In the genomic region with DNA sequence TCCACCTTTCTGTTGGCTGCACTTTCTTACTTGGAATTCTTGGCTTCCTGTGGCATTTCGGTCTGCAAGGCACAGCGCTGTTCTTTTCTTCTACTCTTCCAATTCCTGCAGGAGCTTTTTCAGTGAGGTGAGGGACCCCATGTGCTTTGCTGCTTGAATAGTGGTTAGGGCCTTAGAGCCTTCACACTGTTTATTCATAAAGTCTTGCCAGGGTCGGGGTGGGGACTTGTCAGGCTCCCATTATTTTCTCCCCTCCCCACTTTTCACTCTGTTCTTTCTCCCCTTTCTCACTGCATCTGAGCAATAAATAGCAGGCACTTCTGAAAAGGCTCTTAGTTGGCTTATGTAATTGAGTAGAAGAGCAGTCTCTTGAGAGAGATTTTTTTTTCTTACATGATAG, we compare ENCODE assay signal across 12 mouse cellular contexts.
A peak's percentile ranks its signal among the peaks of the same experiment; 100 is the strongest.
DNase-seq lines count a peak whose midpoint lies in the region; ATAC-seq and TF ChIP-seq lines count a peak whose summit lies in the region.
"Had no signal": no experiment of that assay in that cellular context is flagged by ENCODE, and none has a peak within 500 bp of the region (broad histone marks: within the 10 kb centered on the region; RNA-seq: fewer than 3 reads in every experiment).

No protein-coding gene starts in this region.

- peak overlapping the region; percentile 50 for H3K4me2 ChIP-seq in heart, embryonic 11.5 days
- H3K4me2 ChIP-seq in forebrain, embryonic 12.5 days: no peak overlapping the region
- H3K4me2 ChIP-seq: embryonic facial prominence, embryonic 15.5 days; midbrain, embryonic 11.5 days had no signal

- in situ Hi-C loops in ES-E14 (cut with MboI; ENCODE audit: low sequenced_read_pairs in 2 of 2, unreplicated experiment in 2 of 2): no loop called here

- H3K36me3 ChIP-seq in heart, embryonic 11.5 days (ENCODE audit: control insufficient read depth, insufficient read depth, low read length): no peaks in the 10 kb centered on the region
- H3K36me3 ChIP-seq in ES-E14 (ENCODE audit: control insufficient read depth, insufficient read depth, low read length, poor library complexity, severe bottlenecking): peaks cover 3% of the 10 kb centered on the region; the same call in 1 of the 2 replicates
- no peaks in the 10 kb centered on the region for H3K36me3 ChIP-seq in forebrain, embryonic 12.5 days (replicated peaks)
- H3K36me3 ChIP-seq: embryonic facial prominence, embryonic 15.5 days had no signal

- DNase-seq in heart, postnatal 36 days: no peak
- no peak for DNase-seq in left cerebral cortex, adult 2 months (ENCODE audit: extremely low spot score in 1 of 2, low spot score in 2 of 2)
- no peak for DNase-seq in left cerebral cortex, adult 8-10 months (ENCODE audit: low spot score in 2 of 2)
- DNase-seq in ES-E14 (ENCODE audit: low read depth, low spot score): no peak
- no peak for DNase-seq in c-Kit-positive CD71-positive TER-119-positive erythroid progenitor cells, embryonic 14.5 days (ENCODE audit: low spot score)
- no peak for DNase-seq in embryo, embryonic 10.5 days (ENCODE audit: low spot score)
- DNase-seq: B cell, adult 2 months had no signal

- TF ChIP-seq CTCF in left cerebral cortex, adult 2 months (IDR thresholded peaks at IDR 0.05): no peak

- H3K27ac ChIP-seq in heart, embryonic 11.5 days (ENCODE audit: low read depth, low read length): peak overlapping the region; percentile 82
- peak overlapping the region; percentile 80 for H3K27ac ChIP-seq in left cerebral cortex, adult 2 months
- H3K27ac ChIP-seq in ES-E14 (ENCODE audit: insufficient read depth, low read depth, low read length, poor library complexity, severe bottlenecking): 0 out of 2 replicates have a peak overlapping the region, but pooled peaks have one; percentile 31
- H3K27ac ChIP-seq in forebrain, embryonic 12.5 days: peak overlapping the region; percentile 42
- H3K27ac ChIP-seq: embryonic facial prominence, embryonic 15.5 days had no signal

- H3K4me3 ChIP-seq in heart, embryonic 11.5 days (ENCODE audit: low read depth, low read length): no peak overlapping the region
- H3K4me3 ChIP-seq in left cerebral cortex, adult 2 months: no peak overlapping the region
- no peak overlapping the region for H3K4me3 ChIP-seq in ES-E14 (ENCODE audit: insufficient read depth in 1 of 2, low read depth in 1 of 2, low read length in 2 of 2, poor library complexity in 1 of 2, severe bottlenecking in 1 of 2)
- no peak overlapping the region for H3K4me3 ChIP-seq in forebrain, embryonic 12.5 days (replicated peaks)
- H3K4me3 ChIP-seq: embryonic facial prominence, embryonic 15.5 days had no signal

- H3K9ac ChIP-seq in heart, embryonic 11.5 days (ENCODE audit: low read depth, low read length): no peak overlapping the region
- H3K9ac ChIP-seq in ES-E14 (ENCODE audit: insufficient read depth, low read depth, low read length, poor library complexity, severe bottlenecking): no peak overlapping the region; the same call in 1 of the 2 replicates
- H3K9ac ChIP-seq in forebrain, embryonic 12.5 days: no peak overlapping the region
- H3K9ac ChIP-seq: embryonic facial prominence, embryonic 15.5 days had no signal

- no peaks in the 10 kb centered on the region for H3K27me3 ChIP-seq in heart, embryonic 11.5 days (ENCODE audit: control insufficient read depth, insufficient read depth, low read length)
- no peaks in the 10 kb centered on the region for H3K27me3 ChIP-seq in forebrain, embryonic 12.5 days
- H3K27me3 ChIP-seq: embryonic facial prominence, embryonic 15.5 days had no signal

- ATAC-seq in heart, embryonic 11.5 days (replicated peaks; ENCODE audit: insufficient number of reproducible peaks, low FRiP score, low TSS enrichment): no peak
- ATAC-seq in forebrain, embryonic 12.5 days (ENCODE audit: low FRiP score): peak; percentile 45; the same call in 1 of the 2 replicates

- intact Hi-C loops in heart, postnatal 36 days (cut with DNase I): no loop called here
- intact Hi-C loops in left cerebral cortex, adult 2 months (cut with DNase I): loop anchor here (5.0 kb wide), 3 partner anchors 76 to 199 kb away; no protein-coding TSS in a partner anchor

- H3K9me3 ChIP-seq in heart, embryonic 11.5 days (replicated peaks; ENCODE audit: control insufficient read depth, low read length): no peaks in the 10 kb centered on the region
- H3K9me3 ChIP-seq in ES-E14 (ENCODE audit: control insufficient read depth, insufficient read depth, low read depth, low read length): no peaks in the 10 kb centered on the region
- H3K9me3 ChIP-seq in forebrain, embryonic 12.5 days: no peaks in the 10 kb centered on the region
- H3K9me3 ChIP-seq: embryonic facial prominence, embryonic 15.5 days; G1E had no signal

- peaks cover 41% of the 10 kb centered on the region for H3K4me1 ChIP-seq in heart, embryonic 11.5 days (ENCODE audit: control insufficient read depth, insufficient read depth, low read length)
- H3K4me1 ChIP-seq in ES-E14 (ENCODE audit: control insufficient read depth in 2 of 2, insufficient read depth in 2 of 2, low read length in 2 of 2, poor library complexity in 1 of 2): peaks cover 0 to 6% of the 10 kb centered on the region in 2 experiments; a peak in 3 of 4 replicates
- peaks cover 27% of the 10 kb centered on the region for H3K4me1 ChIP-seq in forebrain, embryonic 12.5 days

- WGBS in heart, embryonic 11.5 days (ENCODE audit: insufficient replicate concordance): 72% methylated on average over 3 of the region's 3 CpGs
- WGBS in forebrain, embryonic 12.5 days: 20% methylated on average over 3 of the region's 3 CpGs

TF ChIP-seq in ES-E14, 5 proteins besides CTCF, POLR2A, EP300 and RAD21:
- TF ChIP-seq CHD2 (IDR thresholded peaks at IDR 0.05; ENCODE audit: low read depth, low read length): no peak
- no peak for TF ChIP-seq MAFK (IDR thresholded peaks at IDR 0.05; ENCODE audit: insufficient read depth, low read depth, low read length)
- no peak for TF ChIP-seq HCFC1 (IDR thresholded peaks at IDR 0.05; ENCODE audit: borderline replicate concordance, insufficient read depth, low read length)
- TF ChIP-seq ZNF384 (IDR thresholded peaks at IDR 0.05; ENCODE audit: low read depth, low read length): no peak
- TF ChIP-seq ZC3H11A (IDR thresholded peaks at IDR 0.05; ENCODE audit: borderline replicate concordance, low read depth, low read length): no peak

Comparison
In these comparisons a context has a peak if more than half of its experiments do, and no peak if none do; other contexts are left out.
1. H3K27ac ChIP-seq: peak in every context shown above with its lines; median percentile 82 in heart, embryonic 11.5 days; 80 in left cerebral cortex, adult 2 months; 42 in forebrain, embryonic 12.5 days; 31 in ES-E14.